Comparison of ENCODE assay signal across 14 mouse cellular contexts in genomic region chr6:36877399-36877798, GRCm38 (mm10).
"Had no signal": no experiment of that assay in that cellular context is flagged by ENCODE, and none has a peak within 500 bp of the region (broad histone marks: within the 10 kb centered on the region; RNA-seq: fewer than 3 reads in every experiment).

No protein-coding gene starts in this region.

- H3K36me3 ChIP-seq: limb, embryonic 12.5 days; limb, embryonic 15.5 days had no signal

- H3K4me1 ChIP-seq: megakaryocyte, embryonic 14.5 days had no signal

- H3K4me3 ChIP-seq: limb, embryonic 12.5 days; limb, embryonic 15.5 days; megakaryocyte, embryonic 14.5 days had no signal

- H3K27ac ChIP-seq: kidney, postnatal 0 days; limb, embryonic 15.5 days; liver, embryonic 14.5 days had no signal

- H3K9ac ChIP-seq: limb, embryonic 12.5 days; limb, embryonic 15.5 days; liver, embryonic 14.5 days; liver, postnatal 0 days had no signal

- H3K9me3 ChIP-seq: limb, embryonic 12.5 days; limb, embryonic 15.5 days; megakaryocyte, embryonic 14.5 days had no signal

- H3K4me2 ChIP-seq: limb, embryonic 12.5 days; limb, embryonic 15.5 days; liver, embryonic 11.5 days; midbrain, embryonic 11.5 days had no signal

- ATAC-seq: liver, postnatal 0 days had no signal

- H3K27me3 ChIP-seq: limb, embryonic 12.5 days; limb, embryonic 15.5 days; megakaryocyte, embryonic 14.5 days had no signal

- DNase-seq: kidney, adult 18-20 months; kidney, adult 9 months; kidney, postnatal 25 days; liver, postnatal 0 days; midbrain, embryonic 14.5 days; thymus, adult 18-20 months; thymus, postnatal 36 days had no signal
